Mouse (Mus musculus) megakaryocyte, adult 5-6 weeks (primary cell): Measurements from ENCODE around the gene Vmn1r143. TPM values are rescaled to one million over a fixed set of nuclear protein-coding genes. Genes with fewer than 3 reads are reported as not detected.
"Not testable (repeated sequence)": the region's sequence is repeated elsewhere in the genome, so short reads cannot be mapped to it uniquely, and the experiment has no call there.

Experiments used
- ATAC-seq: 2 replicates; pipeline ENCODE4 v1.8.0; 2016; ENCODE audit warnings: mild to moderate bottlenecking, inconsistent platforms; ENCODE audit not compliant: poor library complexity, severe bottlenecking
- total RNA-seq, 2 experiments: library from RNA; stranded (forward) in 1 of 2; stranded (reverse) in 1 of 2; fragments of 153-499, 151-499 nt in 1 of 2; fragments of 221-1000, 200-1000 nt in 1 of 2; gene quantifications; 2 replicates each; pipeline versions ENCODE4 v1.2.3 to v1.2.4; 2015 to 2017

The Vmn1r143 gene
- not detected in 2 replicates for total RNA-seq (2015)
- total RNA-seq (2017): not detected in 2 replicates

DNA sequence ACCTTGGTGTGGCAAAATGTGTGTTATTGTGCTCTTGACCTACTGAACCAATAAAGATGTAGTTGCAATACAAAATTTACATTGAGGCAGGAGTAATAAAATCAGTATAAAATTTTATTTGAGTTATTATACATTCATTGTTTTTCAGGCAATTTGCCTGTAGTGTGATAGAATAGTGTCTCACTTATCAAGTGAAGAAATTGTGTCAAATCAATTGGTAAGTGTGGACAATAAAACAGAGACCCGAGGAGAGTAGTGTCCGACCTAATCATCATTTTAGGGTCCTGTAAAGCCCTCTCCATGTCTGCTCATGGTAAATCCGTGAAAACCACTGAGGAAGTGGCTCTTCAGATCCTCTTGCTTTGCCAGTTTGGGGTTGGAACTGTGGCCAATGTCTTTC, at the start of gene Vmn1r143:
TSS of gene Vmn1r143 (plus strand) at position 301 of the 400 bp plus-strand sequence.
- not testable (repeated sequence) for ATAC-seq

DNA sequence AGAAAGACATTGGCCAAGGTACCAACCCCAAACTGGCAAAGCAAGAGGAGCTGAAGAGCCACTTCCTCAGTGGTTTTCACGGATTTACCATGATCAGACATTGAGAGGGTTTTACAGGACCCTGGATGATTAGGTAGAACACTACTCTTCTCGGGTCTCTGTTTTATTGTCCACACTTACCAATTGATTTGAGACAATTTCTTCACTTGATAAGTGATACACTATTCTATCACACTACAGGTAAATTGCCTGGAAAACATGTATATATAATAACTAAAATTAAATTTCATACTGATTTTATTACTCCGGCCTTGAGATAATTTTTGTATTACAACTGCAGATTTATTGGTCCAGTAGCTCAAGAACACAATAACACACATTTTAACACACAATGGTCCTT, 25.2 kb upstream of the Vmn1r143 start, which contains the start of gene Vmn1r142:
TSS of gene Vmn1r142 (minus strand) at position 101 of the 400 bp plus-strand sequence.
- not testable (repeated sequence) for ATAC-seq

DNA sequence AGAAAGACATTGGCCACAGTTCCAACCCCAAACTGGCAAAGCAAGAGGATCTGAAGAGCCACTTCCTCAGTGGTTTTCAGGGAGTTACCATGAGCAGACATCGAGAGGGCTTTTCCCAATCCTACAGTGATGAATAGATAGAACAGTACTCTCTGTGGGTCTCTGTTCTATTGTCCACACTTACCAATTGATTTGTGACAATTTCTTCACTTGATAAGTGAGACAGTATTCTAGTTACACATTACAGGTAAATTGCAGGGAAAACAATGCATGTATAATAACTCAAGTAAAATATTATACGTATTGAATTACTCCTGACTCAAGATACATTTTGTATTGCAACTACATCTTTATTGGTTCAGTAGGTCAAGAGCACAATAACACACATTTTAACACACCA, 12.0 kb downstream of the Vmn1r143 start, which contains the start of gene Gm8653:
TSS of gene Gm8653 (minus strand) at position 101 of the 400 bp plus-strand sequence.
- ATAC-seq: not testable (repeated sequence)

DNA sequence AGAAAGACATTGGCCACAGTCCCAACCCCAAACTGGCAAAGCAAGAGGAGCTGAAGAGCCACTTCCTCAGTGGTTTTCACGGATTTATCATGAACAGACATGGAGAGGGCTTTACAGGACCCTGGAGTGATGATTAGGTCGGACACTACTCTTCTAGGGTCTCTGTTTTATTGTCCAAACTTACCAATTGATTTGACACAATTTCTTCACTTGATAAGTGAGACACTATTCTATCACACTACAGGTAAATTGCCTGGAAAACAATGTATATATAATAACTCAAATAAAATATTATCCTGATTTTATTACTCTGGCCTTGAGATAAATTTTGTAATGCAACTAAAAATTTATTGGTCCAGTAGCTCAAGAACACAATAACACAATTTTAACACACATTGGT, 40.2 kb downstream of the Vmn1r143 start, which contains the start of gene Gm8453:
TSS of gene Gm8453 (minus strand) at position 101 of the 400 bp plus-strand sequence.
- ATAC-seq: not testable (repeated sequence)

Other genes starting within 250 kb of the Vmn1r143 start
- not detected in 2 replicates for gene Vmn1r137, start 194.8 kb upstream of the Vmn1r143 start, total RNA-seq (2015)
- not detected in 2 replicates for gene Vmn1r137, start 194.8 kb upstream of the Vmn1r143 start, total RNA-seq (2017)
- gene Vmn1r138, start 160.5 kb upstream of the Vmn1r143 start, total RNA-seq (2015): not detected in 2 replicates
- gene Vmn1r138, start 160.5 kb upstream of the Vmn1r143 start, total RNA-seq (2017): not detected in 2 replicates
- not detected in 2 replicates for gene Gm6176, start 133.1 kb upstream of the Vmn1r143 start, total RNA-seq (2015)
- gene Gm6176, start 133.1 kb upstream of the Vmn1r143 start, total RNA-seq (2017): not detected in 2 replicates
- gene Vmn1r139, start 120.3 kb upstream of the Vmn1r143 start, total RNA-seq (2015): not detected in 2 replicates
- gene Vmn1r139, start 120.3 kb upstream of the Vmn1r143 start, total RNA-seq (2017): not detected in 2 replicates
- not detected in 2 replicates for gene Gm16451, start 71.1 kb upstream of the Vmn1r143 start, total RNA-seq (2015)
- gene Gm16451, start 71.1 kb upstream of the Vmn1r143 start, total RNA-seq (2017): not detected in 2 replicates
- gene Gm10666, start 54.6 kb upstream of the Vmn1r143 start, total RNA-seq (2015): not detected in 2 replicates
- gene Gm10666, start 54.6 kb upstream of the Vmn1r143 start, total RNA-seq (2017): not detected in 2 replicates
- gene Vmn1r142, start 25.3 kb upstream of the Vmn1r143 start, total RNA-seq (2015): not detected in 2 replicates
- not detected in 2 replicates for gene Vmn1r142, start 25.3 kb upstream of the Vmn1r143 start, total RNA-seq (2017)
- not detected in 2 replicates for gene Gm8653, start 11.9 kb downstream of the Vmn1r143 start, total RNA-seq (2015)
- gene Gm8653, start 11.9 kb downstream of the Vmn1r143 start, total RNA-seq (2017): not detected in 2 replicates
- gene Gm8453, start 40.1 kb downstream of the Vmn1r143 start, total RNA-seq (2015): not detected in 2 replicates
- gene Gm8453, start 40.1 kb downstream of the Vmn1r143 start, total RNA-seq (2017): not detected in 2 replicates
- gene Gm4187, start 140.3 kb downstream of the Vmn1r143 start, total RNA-seq (2015): not detected in 2 replicates
- not detected in 2 replicates for gene Gm4187, start 140.3 kb downstream of the Vmn1r143 start, total RNA-seq (2017)
- not detected in 2 replicates for gene Gm8660, start 181.7 kb downstream of the Vmn1r143 start, total RNA-seq (2015)
- gene Gm8660, start 181.7 kb downstream of the Vmn1r143 start, total RNA-seq (2017): not detected in 2 replicates
- not detected in 2 replicates for gene Vmn1r148, start 224.2 kb downstream of the Vmn1r143 start, total RNA-seq (2015)
- gene Vmn1r148, start 224.2 kb downstream of the Vmn1r143 start, total RNA-seq (2017): not detected in 2 replicates
- gene Vmn1r149, start 248.9 kb downstream of the Vmn1r143 start, total RNA-seq (2015): not detected in 2 replicates
- gene Vmn1r149, start 248.9 kb downstream of the Vmn1r143 start, total RNA-seq (2017): not detected in 2 replicates